Mouse (Mus musculus): ENCODE results near the gene Gm14214. TPM values are rescaled to one million over a fixed set of nuclear protein-coding genes. Genes with fewer than 3 reads are reported as not detected.

The Gm14214 gene
- total RNA-seq, 2 experiments from 2014 or later: not detected

GRCm38 (mm10) chr2:154730841-154731240 is 39.0 kb downstream of the Gm14214 start:
- no peak for DNase-seq

DNA sequence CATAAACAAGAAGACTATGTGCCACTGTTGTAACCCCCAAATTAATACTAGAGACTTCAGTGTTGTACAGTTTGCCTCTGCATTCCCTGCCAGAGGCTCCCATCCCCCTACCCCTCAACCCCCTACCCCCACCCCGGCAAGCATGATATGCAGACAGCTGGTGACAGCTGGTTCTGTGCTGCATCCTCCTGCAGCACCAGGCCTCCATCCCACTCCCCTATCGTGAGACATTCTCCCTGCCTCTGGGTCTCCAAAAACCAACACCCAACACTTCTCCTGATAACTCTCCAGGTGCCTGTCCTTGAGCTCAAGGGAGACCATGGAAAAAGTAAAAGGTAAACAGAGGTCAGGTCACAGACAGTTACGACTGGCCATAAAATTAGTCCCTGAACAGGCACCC is 40.1 kb downstream of the Gm14214 start:
- DNase-seq: no peak

DNA sequence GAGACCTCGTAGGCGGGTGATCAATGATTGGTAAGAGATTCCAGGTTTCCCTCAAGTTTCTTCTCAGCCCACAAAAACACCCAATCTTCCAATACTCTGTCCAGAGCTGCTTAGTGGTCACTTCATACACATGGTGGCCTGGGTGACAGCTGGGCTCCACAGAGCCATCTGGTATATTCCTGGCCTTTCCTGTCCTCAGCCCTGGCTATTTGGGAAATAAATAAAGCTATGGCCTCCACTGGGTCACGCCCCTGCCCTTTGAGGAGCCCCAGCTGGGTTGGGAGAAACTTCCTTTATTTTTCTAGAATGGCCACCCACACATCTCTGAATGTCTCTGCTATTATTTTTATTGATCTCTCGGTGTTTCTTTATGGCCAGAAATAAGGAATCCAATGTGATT is 46.4 kb downstream of the Gm14214 start:
- DNase-seq: no peak

- DNase-seq: no peak
These were observed 49.5 kb downstream of the Gm14214 start for GRCm38 (mm10) chr2:154720315-154720714.

Other genes with a start within 250 kb of the Gm14214 start
- gene 1700003F12Rik, start 222.9 kb downstream of the Gm14214 start, total RNA-seq (2021): not detected
- not detected for gene Actl10, start 218.3 kb downstream of the Gm14214 start, total RNA-seq (2021)
- under 1 TPM in 1 of 2 experiments, not detected in 1; 0.27 TPM for gene Necab3, start 211.1 kb downstream of the Gm14214 start, total RNA-seq (2021)
- gene E2f1, start 200.1 kb downstream of the Gm14214 start, total RNA-seq (2021): under 1 TPM; 0.57 to 0.77 TPM
- gene Pxmp4, start 166.3 kb downstream of the Gm14214 start, total RNA-seq (2021): 10 to 100 TPM; 22.6 to 25.6 TPM
- 1 to 10 TPM; 2.6 to 2.8 TPM for gene Zfp341, start 156.7 kb downstream of the Gm14214 start, total RNA-seq (2021)
- gene 4930519P11Rik, start 156.6 kb downstream of the Gm14214 start, total RNA-seq (2021): under 1 TPM in 1 of 2 experiments, not detected in 1; 0.60 TPM
- gene Chmp4b, start 118.3 kb downstream of the Gm14214 start, total RNA-seq (2021): 100 to 1,000 TPM; 114 to 121 TPM
- 10 to 100 TPM; 92.5 to 93.4 TPM for gene Raly, start 21.1 kb upstream of the Gm14214 start, total RNA-seq (2021)
- not detected for gene a, start 21.4 kb upstream of the Gm14214 start, total RNA-seq (2021)
- 10 to 100 TPM; 54.8 to 56.8 TPM for gene Eif2s2, start 122.9 kb upstream of the Gm14214 start, total RNA-seq (2021)
- under 1 TPM; 0.15 to 0.20 TPM for gene Gm14226, start 248.2 kb upstream of the Gm14214 start, total RNA-seq (2021)